Mouse (Mus musculus) frontal cortex, postnatal 25 days (tissue): ENCODE data around the gene Plekhg3.
A peak's percentile ranks its signal among the peaks of the same experiment; 100 is the strongest.

Experiments used
- DNase-seq, 2 experiments: peaks; one replicate each; pipeline ENCODE4 v3.0.0; 2022; ENCODE audit warnings: low spot score in 2 of 2

Gene Plekhg3

GRCm38 (mm10) chr12:76530580-76531139, at the start of gene Plekhg3:
Plekhg3 (plus strand) TSS chr12:76530891.
- DNase-seq: no peak

GRCm38 (mm10) chr12:76482446-76482845, 48.2 kb upstream of the Plekhg3 start:
- no peak for DNase-seq

GRCm38 (mm10) chr12:76482948-76483347, 47.7 kb upstream of the Plekhg3 start:
- no peak for DNase-seq

- no peak for DNase-seq
Measured at GRCm38 (mm10) chr12:76484881-76485280, 45.8 kb upstream of the Plekhg3 start.

GRCm38 (mm10) chr12:76485381-76485780, 45.3 kb upstream of the Plekhg3 start:
- no peak for DNase-seq

GRCm38 (mm10) chr12:76486943-76487342, 43.7 kb upstream of the Plekhg3 start:
- DNase-seq: no peak

- no peak for DNase-seq
Measured at GRCm38 (mm10) chr12:76490798-76491197, 39.9 kb upstream of the Plekhg3 start.

- DNase-seq: no peak
Measured at GRCm38 (mm10) chr12:76493462-76493861, 37.2 kb upstream of the Plekhg3 start.

- DNase-seq: no peak
Measured at GRCm38 (mm10) chr12:76495381-76495780, 35.3 kb upstream of the Plekhg3 start.

GRCm38 (mm10) chr12:76496324-76496723, 34.4 kb upstream of the Plekhg3 start:
- DNase-seq: peak; percentile 16 to 32

GRCm38 (mm10) chr12:76499276-76499675, 31.4 kb upstream of the Plekhg3 start:
- no peak for DNase-seq

GRCm38 (mm10) chr12:76500055-76500454, 30.6 kb upstream of the Plekhg3 start:
- DNase-seq: no peak

GRCm38 (mm10) chr12:76500896-76501295, 29.8 kb upstream of the Plekhg3 start:
- DNase-seq: no peak

- DNase-seq: no peak
Measured at GRCm38 (mm10) chr12:76502981-76503380, 27.7 kb upstream of the Plekhg3 start.

GRCm38 (mm10) chr12:76506522-76506921, 24.2 kb upstream of the Plekhg3 start:
- DNase-seq: no peak

- DNase-seq: no peak
Measured at GRCm38 (mm10) chr12:76507791-76508190, 22.9 kb upstream of the Plekhg3 start.

- DNase-seq: no peak
Measured at GRCm38 (mm10) chr12:76508909-76509440, 21.7 kb upstream of the Plekhg3 start.

GRCm38 (mm10) chr12:76512731-76513130, 18.0 kb upstream of the Plekhg3 start:
- DNase-seq: no peak

GRCm38 (mm10) chr12:76514842-76515241, 15.8 kb upstream of the Plekhg3 start:
- no peak for DNase-seq

- no peak for DNase-seq
Measured at GRCm38 (mm10) chr12:76518000-76518399, 12.7 kb upstream of the Plekhg3 start.

GRCm38 (mm10) chr12:76518909-76519842, 11.5 kb upstream of the Plekhg3 start:
- DNase-seq: no peak

- no peak for DNase-seq
Measured at GRCm38 (mm10) chr12:76523654-76524053, 7.0 kb upstream of the Plekhg3 start.

- DNase-seq: no peak
Measured at GRCm38 (mm10) chr12:76524915-76525314, 5.8 kb upstream of the Plekhg3 start.
